Mouse (Mus musculus): Measurements from ENCODE around the gene Zfp787. TPM values are rescaled to one million over a fixed set of nuclear protein-coding genes. Genes with fewer than 3 reads are reported as not detected.
A peak's percentile ranks its signal among the peaks of the same experiment; 100 is the strongest.
"Not testable (repeated sequence)": the region's sequence is repeated elsewhere in the genome, so short reads cannot be mapped to it uniquely, and the experiment has no call there.

Zfp787 gene
- total RNA-seq, 2 experiments from 2014 or later: 17.8 to 24.8 TPM

- ATAC-seq (replicated peaks; ENCODE audit: poor library complexity): peak; percentile 93
These were observed 28.9 kb downstream of the Zfp787 start for GRCm38 (mm10) chr7:6126690-6127448.

- not testable (repeated sequence) for ATAC-seq (replicated peaks; ENCODE audit: poor library complexity)
These were observed 34.7 kb downstream of the Zfp787 start for GRCm38 (mm10) chr7:6121128-6121527.

GRCm38 (mm10) chr7:6120104-6120503 lies 35.7 kb downstream of the Zfp787 start:
- peak; percentile 68 for ATAC-seq (replicated peaks; ENCODE audit: poor library complexity)

DNA sequence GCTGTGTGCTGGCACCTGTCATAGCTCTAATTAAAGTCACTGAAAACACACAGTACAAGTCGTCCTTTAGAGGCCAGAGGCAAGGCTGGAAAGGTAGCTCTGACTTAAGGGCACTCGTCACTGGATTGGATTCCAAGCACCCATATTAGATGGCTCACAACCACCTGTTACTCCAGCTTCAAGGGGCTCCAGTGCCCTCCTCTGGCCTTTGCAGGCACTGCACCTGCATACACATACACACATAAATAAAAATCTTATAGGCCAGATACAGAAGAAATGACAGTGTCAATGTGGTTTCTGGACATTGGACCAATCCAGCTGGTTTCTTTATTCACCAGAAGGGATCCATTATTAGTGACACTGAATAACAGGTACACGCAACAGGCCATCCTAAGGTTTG lies 36.3 kb downstream of the Zfp787 start:
- 0 out of 2 replicates have a peak, but pooled peaks have one; percentile 35 for ATAC-seq (replicated peaks; ENCODE audit: poor library complexity)

Other genes starting within 250 kb of the Zfp787 start
- not detected in 2 replicates for gene Vmn1r65, start 145.0 kb downstream of the Zfp787 start, total RNA-seq (2015)
- not detected in 2 replicates for gene Vmn1r65, start 145.0 kb downstream of the Zfp787 start, total RNA-seq (2017)
- not detected in 2 replicates for gene Nlrp4c, start 110.8 kb downstream of the Zfp787 start, total RNA-seq (2015)
- not detected in 2 replicates for gene Nlrp4c, start 110.8 kb downstream of the Zfp787 start, total RNA-seq (2017)
- gene Zfp444, start 16.2 kb upstream of the Zfp787 start, total RNA-seq (2015): 4.1 and 6.2 TPM in 2 replicates
- 16.4 and 20.9 TPM in 2 replicates for gene Zfp444, start 16.2 kb upstream of the Zfp787 start, total RNA-seq (2017)
- gene Galp, start 41.1 kb upstream of the Zfp787 start, total RNA-seq (2015): not detected in 2 replicates
- gene Galp, start 41.1 kb upstream of the Zfp787 start, total RNA-seq (2017): not detected in 2 replicates
- not detected in 2 replicates for gene Zscan5b, start 66.3 kb upstream of the Zfp787 start, total RNA-seq (2015)
- not detected in 2 replicates for gene Zscan5b, start 66.3 kb upstream of the Zfp787 start, total RNA-seq (2017)
- not detected in 2 replicates for gene Epp13, start 96.7 kb upstream of the Zfp787 start, total RNA-seq (2015)
- not detected in 2 replicates for gene Epp13, start 96.7 kb upstream of the Zfp787 start, total RNA-seq (2017)
- 1.3 and 3.3 TPM in 2 replicates for gene Zfp667, start 130.6 kb upstream of the Zfp787 start, total RNA-seq (2015)
- gene Zfp667, start 130.6 kb upstream of the Zfp787 start, total RNA-seq (2017): 2.8 and 3.4 TPM in 2 replicates
- gene Zfp583, start 175.3 kb upstream of the Zfp787 start, total RNA-seq (2015): 4.0 TPM in 2 replicates
- gene Zfp583, start 175.3 kb upstream of the Zfp787 start, total RNA-seq (2017): 2.2 and 3.3 TPM in 2 replicates
- 0.20 TPM in 2 replicates for gene Gm3854, start 187.8 kb upstream of the Zfp787 start, total RNA-seq (2015)
- 0.57 and 0.79 TPM in 2 replicates for gene Gm3854, start 187.8 kb upstream of the Zfp787 start, total RNA-seq (2017)
- 2.8 and 4.8 TPM in 2 replicates for gene Zfp78, start 207.3 kb upstream of the Zfp787 start, total RNA-seq (2015)
- 3.1 and 3.5 TPM in 2 replicates for gene Zfp78, start 207.3 kb upstream of the Zfp787 start, total RNA-seq (2017)
- 1.4 and 2.4 TPM in 2 replicates for gene Zfp28, start 227.3 kb upstream of the Zfp787 start, total RNA-seq (2015)
- 1.5 and 2.2 TPM in 2 replicates for gene Zfp28, start 227.3 kb upstream of the Zfp787 start, total RNA-seq (2017)
- gene Smim17, start 242.7 kb upstream of the Zfp787 start, total RNA-seq (2015): not detected in 2 replicates
- not detected in 2 replicates for gene Smim17, start 242.7 kb upstream of the Zfp787 start, total RNA-seq (2017)

Data from megakaryocyte progenitor cell, adult 5-6 weeks (primary cell).